Mouse (Mus musculus): ENCODE results near the gene Fam83e. TPM values are rescaled to one million over a fixed set of nuclear protein-coding genes. Genes with fewer than 3 reads are reported as not detected.

Gene Fam83e
- 3.7 TPM for polyA plus RNA-seq (2014; fragmentation: Illumina TruSeq; extraction: RNeasy Lipid Tissue Mini Kit (QIAGEN cat#74804); ENCODE audit: low read depth, low replicate concordance)

GRCm38 (mm10) chr7:45720413-45721233 lies at the start of gene Fam83e:
Gene Fam83e (plus strand): TSS chr7:45721212.

GRCm38 (mm10) chr7:45683396-45684050 lies 37.5 kb upstream of the Fam83e start, which contains the start of gene Ntn5:
Gene Ntn5 (plus strand): TSS chr7:45684022.

GRCm38 (mm10) chr7:45693921-45694591 lies 27.0 kb upstream of the Fam83e start, which contains the start of gene Sec1:
Gene Sec1 (minus strand): TSS chr7:45694402.

GRCm38 (mm10) chr7:45699523-45700141 lies 21.4 kb upstream of the Fam83e start, which contains the start of gene Car11:
Gene Car11 (plus strand): TSS chr7:45699843.

GRCm38 (mm10) chr7:45704730-45705442 lies 16.1 kb upstream of the Fam83e start, which contains the start of gene Dbp:
Gene Dbp (plus strand): TSS chr7:45705088.

GRCm38 (mm10) chr7:45715090-45715708 lies 5.8 kb upstream of the Fam83e start, which contains the start of gene Rpl18:
Gene Rpl18 (plus strand): TSS chr7:45715457.

GRCm38 (mm10) chr7:45717918-45718297 lies 3.1 kb upstream of the Fam83e start, which contains the start of gene Sphk2:
Gene Sphk2 (minus strand): TSS chr7:45718002.

GRCm38 (mm10) chr7:45725713-45726112 lies 4.7 kb downstream of the Fam83e start, which contains the start of gene Spaca4:
Gene Spaca4 (minus strand): TSS chr7:45725813.

Other genes starting within 250 kb of the Fam83e start
- gene Tulp2, start 239.3 kb upstream of the Fam83e start, polyA plus RNA-seq (2014; fragmentation: Illumina TruSeq; extraction: RNeasy Lipid Tissue Mini Kit (QIAGEN cat#74804); ENCODE audit: low read depth, low replicate concordance), result 11.4 TPM
- gene Gm45808, start 234.4 kb upstream of the Fam83e start, polyA plus RNA-seq (2014; fragmentation: Illumina TruSeq; extraction: RNeasy Lipid Tissue Mini Kit (QIAGEN cat#74804); ENCODE audit: low read depth, low replicate concordance), result 4.7 TPM
- 23.6 TPM for gene Dhdh, start 232.4 kb upstream of the Fam83e start, polyA plus RNA-seq (2014; fragmentation: Illumina TruSeq; extraction: RNeasy Lipid Tissue Mini Kit (QIAGEN cat#74804); ENCODE audit: low read depth, low replicate concordance)
- 558 TPM for gene Nucb1, start 210.8 kb upstream of the Fam83e start, polyA plus RNA-seq (2014; fragmentation: Illumina TruSeq; extraction: RNeasy Lipid Tissue Mini Kit (QIAGEN cat#74804); ENCODE audit: low read depth, low replicate concordance)
- 23.3 TPM for gene Ppp1r15a, start 194.9 kb upstream of the Fam83e start, polyA plus RNA-seq (2014; fragmentation: Illumina TruSeq; extraction: RNeasy Lipid Tissue Mini Kit (QIAGEN cat#74804); ENCODE audit: low read depth, low replicate concordance)
- 12.8 TPM for gene Plekha4, start 194.9 kb upstream of the Fam83e start, polyA plus RNA-seq (2014; fragmentation: Illumina TruSeq; extraction: RNeasy Lipid Tissue Mini Kit (QIAGEN cat#74804); ENCODE audit: low read depth, low replicate concordance)
- gene Hsd17b14, start 166.3 kb upstream of the Fam83e start, polyA plus RNA-seq (2014; fragmentation: Illumina TruSeq; extraction: RNeasy Lipid Tissue Mini Kit (QIAGEN cat#74804); ENCODE audit: low read depth, low replicate concordance), result 1.0 TPM
- 110 TPM for gene Bcat2, start 151.1 kb upstream of the Fam83e start, polyA plus RNA-seq (2014; fragmentation: Illumina TruSeq; extraction: RNeasy Lipid Tissue Mini Kit (QIAGEN cat#74804); ENCODE audit: low read depth, low replicate concordance)
- 0.58 TPM for gene Fgf21, start 105.7 kb upstream of the Fam83e start, polyA plus RNA-seq (2014; fragmentation: Illumina TruSeq; extraction: RNeasy Lipid Tissue Mini Kit (QIAGEN cat#74804); ENCODE audit: low read depth, low replicate concordance)
- 14.4 TPM for gene Fut1, start 103.9 kb upstream of the Fam83e start, polyA plus RNA-seq (2014; fragmentation: Illumina TruSeq; extraction: RNeasy Lipid Tissue Mini Kit (QIAGEN cat#74804); ENCODE audit: low read depth, low replicate concordance)
- 1.6 TPM for gene Izumo1, start 99.4 kb upstream of the Fam83e start, polyA plus RNA-seq (2014; fragmentation: Illumina TruSeq; extraction: RNeasy Lipid Tissue Mini Kit (QIAGEN cat#74804); ENCODE audit: low read depth, low replicate concordance)
- 11.0 TPM for gene Rasip1, start 93.7 kb upstream of the Fam83e start, polyA plus RNA-seq (2014; fragmentation: Illumina TruSeq; extraction: RNeasy Lipid Tissue Mini Kit (QIAGEN cat#74804); ENCODE audit: low read depth, low replicate concordance)
- 4.0 TPM for gene Mamstr, start 81.2 kb upstream of the Fam83e start, polyA plus RNA-seq (2014; fragmentation: Illumina TruSeq; extraction: RNeasy Lipid Tissue Mini Kit (QIAGEN cat#74804); ENCODE audit: low read depth, low replicate concordance)
- gene Fut2, start 54.8 kb upstream of the Fam83e start, polyA plus RNA-seq (2014; fragmentation: Illumina TruSeq; extraction: RNeasy Lipid Tissue Mini Kit (QIAGEN cat#74804); ENCODE audit: low read depth, low replicate concordance), result 2.3 TPM
- gene Ntn5, start 37.2 kb upstream of the Fam83e start, polyA plus RNA-seq (2014; fragmentation: Illumina TruSeq; extraction: RNeasy Lipid Tissue Mini Kit (QIAGEN cat#74804); ENCODE audit: low read depth, low replicate concordance), result 0.78 TPM
- 1.8 TPM for gene Sec1, start 26.8 kb upstream of the Fam83e start, polyA plus RNA-seq (2014; fragmentation: Illumina TruSeq; extraction: RNeasy Lipid Tissue Mini Kit (QIAGEN cat#74804); ENCODE audit: low read depth, low replicate concordance)
- 5.3 TPM for gene Car11, start 21.4 kb upstream of the Fam83e start, polyA plus RNA-seq (2014; fragmentation: Illumina TruSeq; extraction: RNeasy Lipid Tissue Mini Kit (QIAGEN cat#74804); ENCODE audit: low read depth, low replicate concordance)
- 19.7 TPM for gene Dbp, start 16.1 kb upstream of the Fam83e start, polyA plus RNA-seq (2014; fragmentation: Illumina TruSeq; extraction: RNeasy Lipid Tissue Mini Kit (QIAGEN cat#74804); ENCODE audit: low read depth, low replicate concordance)
- gene Rpl18, start 5.8 kb upstream of the Fam83e start, polyA plus RNA-seq (2014; fragmentation: Illumina TruSeq; extraction: RNeasy Lipid Tissue Mini Kit (QIAGEN cat#74804); ENCODE audit: low read depth, low replicate concordance), result 966 TPM
- 31.4 TPM for gene Sphk2, start 3.2 kb upstream of the Fam83e start, polyA plus RNA-seq (2014; fragmentation: Illumina TruSeq; extraction: RNeasy Lipid Tissue Mini Kit (QIAGEN cat#74804); ENCODE audit: low read depth, low replicate concordance)
- 2.2 TPM for gene Spaca4, start 4.6 kb downstream of the Fam83e start, polyA plus RNA-seq (2014; fragmentation: Illumina TruSeq; extraction: RNeasy Lipid Tissue Mini Kit (QIAGEN cat#74804); ENCODE audit: low read depth, low replicate concordance)
- gene Lmtk3, start 62.5 kb downstream of the Fam83e start, polyA plus RNA-seq (2014; fragmentation: Illumina TruSeq; extraction: RNeasy Lipid Tissue Mini Kit (QIAGEN cat#74804); ENCODE audit: low read depth, low replicate concordance), result 0.96 TPM
- gene Sult2b1, start 63.5 kb downstream of the Fam83e start, polyA plus RNA-seq (2014; fragmentation: Illumina TruSeq; extraction: RNeasy Lipid Tissue Mini Kit (QIAGEN cat#74804); ENCODE audit: low read depth, low replicate concordance), result 22.0 TPM
- 73.8 TPM for gene Cyth2, start 93.4 kb downstream of the Fam83e start, polyA plus RNA-seq (2014; fragmentation: Illumina TruSeq; extraction: RNeasy Lipid Tissue Mini Kit (QIAGEN cat#74804); ENCODE audit: low read depth, low replicate concordance)
- gene Kcnj14, start 103.6 kb downstream of the Fam83e start, polyA plus RNA-seq (2014; fragmentation: Illumina TruSeq; extraction: RNeasy Lipid Tissue Mini Kit (QIAGEN cat#74804); ENCODE audit: low read depth, low replicate concordance), result 0.74 TPM
- gene Grwd1, start 109.7 kb downstream of the Fam83e start, polyA plus RNA-seq (2014; fragmentation: Illumina TruSeq; extraction: RNeasy Lipid Tissue Mini Kit (QIAGEN cat#74804); ENCODE audit: low read depth, low replicate concordance), result 11.0 TPM
- 162 TPM for gene Kdelr1, start 151.6 kb downstream of the Fam83e start, polyA plus RNA-seq (2014; fragmentation: Illumina TruSeq; extraction: RNeasy Lipid Tissue Mini Kit (QIAGEN cat#74804); ENCODE audit: low read depth, low replicate concordance)
- gene Grin2d, start 157.2 kb downstream of the Fam83e start, polyA plus RNA-seq (2014; fragmentation: Illumina TruSeq; extraction: RNeasy Lipid Tissue Mini Kit (QIAGEN cat#74804); ENCODE audit: low read depth, low replicate concordance), result 1.2 TPM
- gene Syngr4, start 175.5 kb downstream of the Fam83e start, polyA plus RNA-seq (2014; fragmentation: Illumina TruSeq; extraction: RNeasy Lipid Tissue Mini Kit (QIAGEN cat#74804); ENCODE audit: low read depth, low replicate concordance), result 7.2 TPM
- gene Tmem143, start 175.7 kb downstream of the Fam83e start, polyA plus RNA-seq (2014; fragmentation: Illumina TruSeq; extraction: RNeasy Lipid Tissue Mini Kit (QIAGEN cat#74804); ENCODE audit: low read depth, low replicate concordance), result 31.6 TPM
- gene Emp3, start 200.2 kb downstream of the Fam83e start, polyA plus RNA-seq (2014; fragmentation: Illumina TruSeq; extraction: RNeasy Lipid Tissue Mini Kit (QIAGEN cat#74804); ENCODE audit: low read depth, low replicate concordance), result 65.2 TPM
- gene Ccdc114, start 202.9 kb downstream of the Fam83e start, polyA plus RNA-seq (2014; fragmentation: Illumina TruSeq; extraction: RNeasy Lipid Tissue Mini Kit (QIAGEN cat#74804); ENCODE audit: low read depth, low replicate concordance), result 8.4 TPM

Data from adipose tissue, adult 10 weeks (tissue).